Mouse (Mus musculus): ENCODE data around the gene Atxn7l1. TPM values are rescaled to one million over a fixed set of nuclear protein-coding genes. Genes with fewer than 3 reads are reported as not detected.
A peak's percentile ranks its signal among the peaks of the same experiment; 100 is the strongest.
"Not testable (repeated sequence)": the region's sequence is repeated elsewhere in the genome, so short reads cannot be mapped to it uniquely, and the experiment has no call there.

The Atxn7l1 gene
- total RNA-seq, 2 experiments from 2014 or later: 55.3 to 61.1 TPM

- DNase-seq (ENCODE audit: low spot score in 2 of 2): no peak
Measured at GRCm38 (mm10) chr12:33149544-33150190, 2.2 kb downstream of the Atxn7l1 start.

GRCm38 (mm10) chr12:33153131-33153530 is 5.6 kb downstream of the Atxn7l1 start:
- no peak for DNase-seq (ENCODE audit: low spot score in 2 of 2)

- DNase-seq (ENCODE audit: low spot score in 2 of 2): no peak
Measured at GRCm38 (mm10) chr12:33153850-33154249, 6.4 kb downstream of the Atxn7l1 start.

GRCm38 (mm10) chr12:33154732-33155131 is 7.2 kb downstream of the Atxn7l1 start:
- no peak for DNase-seq (ENCODE audit: low spot score in 2 of 2)

GRCm38 (mm10) chr12:33156334-33157018 is 9.0 kb downstream of the Atxn7l1 start:
- DNase-seq (ENCODE audit: low spot score in 2 of 2): no peak

- DNase-seq (ENCODE audit: low spot score in 2 of 2): no peak
Measured at GRCm38 (mm10) chr12:33158256-33158655, 10.8 kb downstream of the Atxn7l1 start.

GRCm38 (mm10) chr12:33160406-33160805 is 12.9 kb downstream of the Atxn7l1 start:
- no peak for DNase-seq (ENCODE audit: low spot score in 2 of 2)

GRCm38 (mm10) chr12:33162541-33162940 is 15.0 kb downstream of the Atxn7l1 start:
- no peak for DNase-seq (ENCODE audit: low spot score in 2 of 2)

- not testable (repeated sequence) for DNase-seq (ENCODE audit: low spot score in 2 of 2)
Measured at GRCm38 (mm10) chr12:33164019-33164418, 16.5 kb downstream of the Atxn7l1 start.

GRCm38 (mm10) chr12:33166712-33167111 is 19.2 kb downstream of the Atxn7l1 start:
- no peak for DNase-seq (ENCODE audit: low spot score in 2 of 2)

- no peak for DNase-seq (ENCODE audit: low spot score in 2 of 2)
Measured at GRCm38 (mm10) chr12:33167545-33167944, 20.1 kb downstream of the Atxn7l1 start.

- DNase-seq (ENCODE audit: low spot score in 2 of 2): no peak
Measured at GRCm38 (mm10) chr12:33168491-33168890, 21.0 kb downstream of the Atxn7l1 start.

- no peak for DNase-seq (ENCODE audit: low spot score in 2 of 2)
Measured at GRCm38 (mm10) chr12:33169777-33170494, 22.4 kb downstream of the Atxn7l1 start.

GRCm38 (mm10) chr12:33170822-33171221 is 23.3 kb downstream of the Atxn7l1 start:
- DNase-seq (ENCODE audit: low spot score in 2 of 2): no peak

GRCm38 (mm10) chr12:33172926-33173325 is 25.4 kb downstream of the Atxn7l1 start:
- DNase-seq (ENCODE audit: low spot score in 2 of 2): no peak

GRCm38 (mm10) chr12:33173720-33174141 is 26.2 kb downstream of the Atxn7l1 start:
- DNase-seq (ENCODE audit: low spot score in 2 of 2): no peak

- DNase-seq (ENCODE audit: low spot score in 2 of 2): no peak
Measured at GRCm38 (mm10) chr12:33174171-33174570, 26.7 kb downstream of the Atxn7l1 start.

GRCm38 (mm10) chr12:33174675-33175357 is 27.3 kb downstream of the Atxn7l1 start:
- DNase-seq (ENCODE audit: low spot score in 2 of 2): no peak

GRCm38 (mm10) chr12:33175621-33176554 is 28.4 kb downstream of the Atxn7l1 start:
- no peak for DNase-seq (ENCODE audit: low spot score in 2 of 2)

GRCm38 (mm10) chr12:33176555-33176900 is 29.0 kb downstream of the Atxn7l1 start:
- DNase-seq (ENCODE audit: low spot score in 2 of 2): peak in 1 of 2 experiments; percentile 43

GRCm38 (mm10) chr12:33180421-33180820 is 32.9 kb downstream of the Atxn7l1 start:
- no peak for DNase-seq (ENCODE audit: low spot score in 2 of 2)

All from layer of hippocampus, adult 18-20 months (tissue).